Comparison of ENCODE assay signal across 9 mouse cellular contexts in genomic region chr1:90974906-90975649, GRCm38 (mm10). TPM values are rescaled to one million over a fixed set of nuclear protein-coding genes. Genes with fewer than 3 reads are reported as not detected.
DNase-seq lines count a peak whose midpoint lies in the region; ATAC-seq and TF ChIP-seq lines count a peak whose summit lies in the region.
"Had no signal": no experiment of that assay in that cellular context is flagged by ENCODE, and none has a peak within 500 bp of the region (broad histone marks: within the 10 kb centered on the region; RNA-seq: fewer than 3 reads in every experiment).

No protein-coding gene starts in this region.

- H3K4me2 ChIP-seq in embryonic facial prominence, embryonic 12.5 days (replicated peaks), result 0 out of 2 replicates have a peak overlapping the region, but pooled peaks have one; percentile 8
- H3K4me2 ChIP-seq in liver, postnatal 0 days (ENCODE audit: low read depth, low read length), result no peak overlapping the region

- 15% methylated on average over 12 of the region's 12 CpGs for WGBS in embryonic facial prominence, embryonic 12.5 days
- 22% methylated on average over 12 of the region's 12 CpGs for WGBS in liver, postnatal 0 days (ENCODE audit: insufficient replicate concordance)

- peaks cover 28% of the 10 kb centered on the region for H3K4me1 ChIP-seq in embryonic facial prominence, embryonic 12.5 days
- no peaks in the 10 kb centered on the region for H3K4me1 ChIP-seq in liver, postnatal 0 days (ENCODE audit: insufficient read depth)

- no peaks in the 10 kb centered on the region for H3K27me3 ChIP-seq in embryonic facial prominence, embryonic 12.5 days
- H3K27me3 ChIP-seq in liver, postnatal 0 days (ENCODE audit: insufficient read depth, low read length), result 0 out of 2 replicates have a peak, but pooled peaks cover 2% of the 10 kb centered on the region

- peak; percentile 9 for DNase-seq in gastrocnemius, adult 18-20 months (ENCODE audit: low spot score)
- DNase-seq in gastrocnemius, adult 8-10 months (ENCODE audit: low spot score in 2 of 2), result no peak
- DNase-seq in heart, adult 8-10 months (ENCODE audit: low spot score), result peak; percentile 56
- peak; percentile 64 for DNase-seq in kidney, postnatal 14 days
- peak; percentile 42 for DNase-seq in liver, postnatal 0 days
- DNase-seq in thymus, postnatal 0 days (ENCODE audit: low spot score), result no peak

- H3K9ac ChIP-seq in embryonic facial prominence, embryonic 12.5 days, result no peak overlapping the region
- H3K9ac ChIP-seq in liver, postnatal 0 days (replicated peaks), result no peak overlapping the region

- H3K4me3 ChIP-seq in embryonic facial prominence, embryonic 12.5 days, result no peak overlapping the region
- no peak overlapping the region for H3K4me3 ChIP-seq in liver, postnatal 0 days (ENCODE audit: low read depth, low read length)

- H3K36me3 ChIP-seq in embryonic facial prominence, embryonic 12.5 days, result no peaks in the 10 kb centered on the region
- H3K36me3 ChIP-seq in liver, postnatal 0 days (replicated peaks; ENCODE audit: insufficient read depth, low read length), result no peaks in the 10 kb centered on the region

- no peak overlapping the region for H3K27ac ChIP-seq in embryonic facial prominence, embryonic 12.5 days
- no peak overlapping the region for H3K27ac ChIP-seq in liver, postnatal 0 days (ENCODE audit: low read depth)

- ATAC-seq in embryonic facial prominence, embryonic 12.5 days (ENCODE audit: insufficient number of reproducible peaks, insufficient read depth, low FRiP score, low TSS enrichment), result no peak
- peak; percentile 50; the same call in 1 of the 2 replicates for ATAC-seq in liver, postnatal 0 days
- ATAC-seq in neutrophil, adult 5-6 weeks (ENCODE audit: extremely low read depth, insufficient number of reproducible peaks, low FRiP score, poor library complexity, severe bottlenecking), result peak; percentile 39

- no peak for TF ChIP-seq EP300 in liver, postnatal 0 days (IDR thresholded peaks at IDR 0.05; ENCODE audit: low read depth)

- H3K9me3 ChIP-seq in embryonic facial prominence, embryonic 12.5 days, result no peaks in the 10 kb centered on the region
- H3K9me3 ChIP-seq in liver, postnatal 0 days (ENCODE audit: low read length), result no peaks in the 10 kb centered on the region

- no peak for TF ChIP-seq CTCF in liver, postnatal 0 days (IDR thresholded peaks at IDR 0.05; ENCODE audit: low read depth)

RNA-seq across cellular contexts. Expression of gene Rab17, which starts 5.6 kb away (rescaled TPM):
- total RNA-seq in gastrocnemius, adult 18-20 months (2021), result not detected
- not detected for total RNA-seq in gastrocnemius, adult 8-10 months (2022)
- polyA plus RNA-seq in embryonic facial prominence, embryonic 12.5 days (2016; fragmentation: Nextera tagmentation; extraction: Ambion mirVana), result 0.74 and 1.5 TPM in 2 replicates
- total RNA-seq in heart, adult 8-10 months (2022), result 1 to 10 TPM; 2.0 to 4.4 (median 3.3) TPM
- polyA plus RNA-seq in liver, postnatal 0 days (2015; fragmentation: Nextera tagmentation; extraction: Ambion mirVana), result 8.2 and 8.6 TPM in 2 replicates
- not detected in 2 replicates for total RNA-seq in neutrophil, adult 5-6 weeks (2017)
- polyA plus RNA-seq in thymus, postnatal 0 days (2015; fragmentation: Nextera tagmentation; extraction: Ambion mirVana), result 0.94 and 1.1 TPM in 2 replicates

RNA-seq across cellular contexts. Expression of gene Prlh, which starts 22.2 kb away (rescaled TPM):
- not detected for total RNA-seq in gastrocnemius, adult 18-20 months (2021)
- total RNA-seq in gastrocnemius, adult 8-10 months (2022), result not detected
- not detected in 2 replicates for polyA plus RNA-seq in embryonic facial prominence, embryonic 12.5 days (2016; fragmentation: Nextera tagmentation; extraction: Ambion mirVana)
- not detected for total RNA-seq in heart, adult 8-10 months (2022)
- not detected in 2 replicates for polyA plus RNA-seq in liver, postnatal 0 days (2015; fragmentation: Nextera tagmentation; extraction: Ambion mirVana)
- not detected in 2 replicates for total RNA-seq in neutrophil, adult 5-6 weeks (2017)
- polyA plus RNA-seq in thymus, postnatal 0 days (2015; fragmentation: Nextera tagmentation; extraction: Ambion mirVana), result not detected in 2 replicates
- polyA plus RNA-seq: gonadal fat pad, adult 2 months had no signal

RNA-seq across cellular contexts. Expression of gene Lrrfip1, which starts 23.5 kb away (rescaled TPM):
- total RNA-seq in gastrocnemius, adult 18-20 months (2021), result 100 to 1,000 TPM; 119 to 121 TPM
- 100 to 1,000 TPM; 104 to 126 (median 123) TPM for total RNA-seq in gastrocnemius, adult 8-10 months (2022)
- polyA plus RNA-seq in embryonic facial prominence, embryonic 12.5 days (2016; fragmentation: Nextera tagmentation; extraction: Ambion mirVana), result 29.4 and 33.0 TPM in 2 replicates
- total RNA-seq in heart, adult 8-10 months (2022), result 10 to 100 TPM; 55.4 to 72.1 (median 61.1) TPM
- 21.9 and 22.7 TPM in 2 replicates for polyA plus RNA-seq in liver, postnatal 0 days (2015; fragmentation: Nextera tagmentation; extraction: Ambion mirVana)
- total RNA-seq in neutrophil, adult 5-6 weeks (2017), result 247 and 262 TPM in 2 replicates
- 59.8 and 61.1 TPM in 2 replicates for polyA plus RNA-seq in thymus, postnatal 0 days (2015; fragmentation: Nextera tagmentation; extraction: Ambion mirVana)

Comparison
In these comparisons a context has a peak if more than half of its experiments do, and no peak if none do; other contexts are left out.
1. DNase-seq: peak in gastrocnemius, adult 18-20 months (single experiment), heart, adult 8-10 months (single experiment), kidney, postnatal 14 days (single experiment) and liver, postnatal 0 days (single experiment); none in gastrocnemius, adult 8-10 months (0 of 2) and thymus, postnatal 0 days (single experiment).